8 mouse cellular contexts compared by ENCODE assay signal in genomic region chr6:91059711-91060110, GRCm38 (mm10). TPM values are rescaled to one million over a fixed set of nuclear protein-coding genes. Genes with fewer than 3 reads are reported as not detected.
DNase-seq lines count a peak whose midpoint lies in the region; ATAC-seq and TF ChIP-seq lines count a peak whose summit lies in the region.

No protein-coding gene starts in this region.

- DNase-seq in midbrain, embryonic 10.5 days (ENCODE audit: low spot score) = peak; percentile 42
- peak; percentile 16 for DNase-seq in WW6 (ENCODE audit: low read depth, low spot score)
- DNase-seq in heart, postnatal 14 days = peak; percentile 51 to 70
- DNase-seq in limb, embryonic 14.5 days (ENCODE audit: low spot score) = peak; percentile 35
- peak; percentile 24 to 37 for DNase-seq in natural killer cell, adult 2 months (ENCODE audit: low spot score in 2 of 2)
- DNase-seq in yolk sac, embryonic 10.5 days (ENCODE audit: low spot score) = peak; percentile 8

- H3K36me3 ChIP-seq in midbrain, embryonic 10.5 days = peaks cover 79% of the 10 kb centered on the region
- H3K36me3 ChIP-seq in midbrain, embryonic 16.5 days (ENCODE audit: control insufficient read depth, insufficient read depth, low read length) = peaks cover 14% of the 10 kb centered on the region; the same call in 1 of the 2 replicates
- H3K36me3 ChIP-seq in limb, embryonic 14.5 days (ENCODE audit: control insufficient read depth, insufficient read depth, low read length) = no peaks in the 10 kb centered on the region

- intact Hi-C loops in heart, postnatal 14 days (cut with DNase I) = loop anchor here (2.0 to 10.0 kb wide), 2 partner anchors 81 to 245 kb away; no protein-coding TSS in a partner anchor

- no peak for ATAC-seq in midbrain, embryonic 16.5 days
- ATAC-seq in common myeloid progenitor, adult 5-6 weeks (replicated peaks; ENCODE audit: low read depth, poor library complexity, severe bottlenecking) = peak; percentile 61
- no peak for ATAC-seq in limb, embryonic 14.5 days (ENCODE audit: low FRiP score, low read depth)

- H3K9me3 ChIP-seq in midbrain, embryonic 10.5 days (replicated peaks) = no peaks in the 10 kb centered on the region
- H3K9me3 ChIP-seq in midbrain, embryonic 16.5 days (replicated peaks; ENCODE audit: control insufficient read depth, low read length, poor library complexity, severe bottlenecking) = no peaks in the 10 kb centered on the region
- H3K9me3 ChIP-seq in limb, embryonic 14.5 days (ENCODE audit: control insufficient read depth, low read length) = no peaks in the 10 kb centered on the region

- WGBS in midbrain, embryonic 10.5 days = 49% methylated on average over 2 of the region's 2 CpGs
- 47% methylated on average over 2 of the region's 2 CpGs for WGBS in midbrain, embryonic 16.5 days
- 26% methylated on average over 2 of the region's 2 CpGs for WGBS in limb, embryonic 14.5 days

- H3K27ac ChIP-seq in midbrain, embryonic 10.5 days (replicated peaks) = no peak overlapping the region
- no peak overlapping the region for H3K27ac ChIP-seq in midbrain, embryonic 16.5 days (ENCODE audit: low read length)
- no peak overlapping the region for H3K27ac ChIP-seq in limb, embryonic 14.5 days (replicated peaks; ENCODE audit: low read depth, low read length)

- H3K4me3 ChIP-seq in midbrain, embryonic 10.5 days = no peak overlapping the region
- H3K4me3 ChIP-seq in midbrain, embryonic 16.5 days (ENCODE audit: low read depth, low read length) = no peak overlapping the region
- H3K4me3 ChIP-seq in limb, embryonic 14.5 days (replicated peaks; ENCODE audit: low read length) = no peak overlapping the region

- no peaks in the 10 kb centered on the region for H3K4me1 ChIP-seq in midbrain, embryonic 10.5 days
- no peaks in the 10 kb centered on the region for H3K4me1 ChIP-seq in midbrain, embryonic 16.5 days (ENCODE audit: control insufficient read depth, insufficient read depth, low read length)
- H3K4me1 ChIP-seq in limb, embryonic 14.5 days (ENCODE audit: control insufficient read depth, insufficient read depth, low read length) = peaks cover 7% of the 10 kb centered on the region; the same call in 1 of the 2 replicates

- no peaks in the 10 kb centered on the region for H3K27me3 ChIP-seq in midbrain, embryonic 10.5 days (ENCODE audit: low read depth, poor library complexity, severe bottlenecking)
- no peaks in the 10 kb centered on the region for H3K27me3 ChIP-seq in midbrain, embryonic 16.5 days (ENCODE audit: control insufficient read depth, insufficient read depth, low read depth, low read length)
- no peaks in the 10 kb centered on the region for H3K27me3 ChIP-seq in limb, embryonic 14.5 days (ENCODE audit: control insufficient read depth, insufficient read depth, low read length)

- no peak for TF ChIP-seq POLR2A in limb, embryonic 14.5 days (IDR thresholded peaks at IDR 0.05; ENCODE audit: borderline replicate concordance, extremely low read depth, insufficient read depth, insufficient read length)

- H3K9ac ChIP-seq in midbrain, embryonic 16.5 days (ENCODE audit: low read depth, low read length) = no peak overlapping the region
- no peak overlapping the region for H3K9ac ChIP-seq in limb, embryonic 14.5 days (ENCODE audit: low read depth, low read length, severe bottlenecking)

- no peak overlapping the region for H3K4me2 ChIP-seq in midbrain, embryonic 16.5 days (ENCODE audit: low read length)
- H3K4me2 ChIP-seq in limb, embryonic 14.5 days (replicated peaks; ENCODE audit: low read depth, low read length, severe bottlenecking) = no peak overlapping the region

RNA-seq across cellular contexts. Expression of gene Nup210, which starts 56.9 kb away (rescaled TPM):
- 26.2 and 29.7 TPM in 2 replicates for polyA plus RNA-seq in midbrain, embryonic 10.5 days (2016; fragmentation: Nextera tagmentation; extraction: Ambion mirVana)
- polyA plus RNA-seq in midbrain, embryonic 16.5 days (2015; fragmentation: Nextera tagmentation; extraction: Ambion mirVana) = 20.5 and 20.7 TPM in 2 replicates
- 133 and 208 TPM in 2 replicates for total RNA-seq in common myeloid progenitor, adult 5-6 weeks (2017)
- 1 to 10 TPM; 4.5 to 6.0 TPM for total RNA-seq in heart, postnatal 14 days (2021)
- 18.9 and 23.7 TPM in 2 replicates for polyA plus RNA-seq in limb, embryonic 14.5 days (2012; rRNA removed)
- polyA plus RNA-seq in limb, embryonic 14.5 days (2014; fragmentation: Nextera tagmentation; extraction: Ambion mirVana) = 12.4 and 12.6 TPM in 2 replicates

Comparison
In these comparisons a context has a peak if more than half of its experiments do, and no peak if none do; other contexts are left out.
1. DNase-seq: peak in every context shown above with its lines; median percentile 60 in heart, postnatal 14 days; 42 in midbrain, embryonic 10.5 days; 35 in limb, embryonic 14.5 days; 30 in natural killer cell, adult 2 months; 16 in WW6; 8 in yolk sac, embryonic 10.5 days.